9 mouse cellular contexts compared by ENCODE assay signal in the genomic region with DNA sequence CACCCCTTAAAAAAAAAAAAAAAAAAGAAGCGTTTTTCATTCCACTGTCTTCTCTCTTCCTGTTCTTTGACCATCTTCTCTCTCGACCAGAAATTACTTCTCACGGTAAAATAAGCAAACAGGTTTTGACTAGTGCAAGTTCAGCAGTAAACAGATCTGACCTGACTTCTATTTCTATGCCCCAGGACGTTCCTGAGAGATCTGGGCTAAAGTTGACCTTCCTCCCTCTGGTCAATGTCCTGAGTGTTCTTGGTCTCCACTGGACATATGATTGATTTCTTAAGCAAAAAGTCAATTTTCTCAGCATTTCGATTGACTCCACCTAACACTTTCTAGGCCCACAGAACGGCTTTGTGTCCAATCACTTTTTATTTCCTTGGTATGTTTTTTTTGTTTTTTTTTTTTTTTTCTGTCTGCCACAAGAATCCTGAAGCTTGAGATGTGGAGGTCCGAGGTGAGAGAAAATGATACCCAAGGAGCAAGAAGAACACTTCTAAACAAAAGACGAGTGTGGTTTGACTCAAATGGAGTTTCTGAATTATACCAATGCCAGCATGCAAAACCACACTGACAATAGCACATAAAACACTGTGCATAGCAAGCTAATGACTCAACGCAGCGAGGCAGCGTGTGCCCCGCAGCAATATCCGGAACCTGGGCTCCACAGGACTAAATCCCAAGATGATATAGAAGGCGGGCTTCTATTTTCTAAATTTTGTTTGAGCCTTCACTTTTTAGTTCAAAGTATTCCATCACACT.
DNase-seq lines count a peak whose midpoint lies in the region; ATAC-seq and TF ChIP-seq lines count a peak whose summit lies in the region.
"Had no signal": no experiment of that assay in that cellular context is flagged by ENCODE, and none has a peak within 500 bp of the region (broad histone marks: within the 10 kb centered on the region; RNA-seq: fewer than 3 reads in every experiment).

No protein-coding gene starts in this region.

- DNase-seq in layer of hippocampus, adult 2 months (ENCODE audit: low spot score in 2 of 2): no peak
- DNase-seq in layer of hippocampus, postnatal 36 days: no peak
- peak; percentile 41 to 57 for DNase-seq in adrenal gland, postnatal 36 days
- DNase-seq in midbrain, embryonic 10.5 days (ENCODE audit: low spot score): no peak
- no peak for DNase-seq in left cerebral cortex, postnatal 25 days (ENCODE audit: low spot score in 2 of 2)
- DNase-seq in thymus, postnatal 14 days: no peak

- intact Hi-C loops in left cerebral cortex, postnatal 25 days (cut with DNase I): no loop called here

- no peaks in the 10 kb centered on the region for H3K9me3 ChIP-seq in intestine, postnatal 0 days (ENCODE audit: control insufficient read depth)
- H3K9me3 ChIP-seq in neural tube, embryonic 14.5 days (ENCODE audit: control insufficient read depth, low read length): no peaks in the 10 kb centered on the region
- H3K9me3 ChIP-seq in midbrain, embryonic 10.5 days (replicated peaks): no peaks in the 10 kb centered on the region

- peak overlapping the region; percentile 32; the same call in 1 of the 2 replicates for H3K27ac ChIP-seq in layer of hippocampus, adult 2 months
- H3K27ac ChIP-seq in intestine, postnatal 0 days (ENCODE audit: low read depth, low read length): no peak overlapping the region
- H3K27ac ChIP-seq in neural tube, embryonic 14.5 days (ENCODE audit: low read depth, low read length): no peak overlapping the region
- H3K27ac ChIP-seq in midbrain, embryonic 10.5 days (replicated peaks): no peak overlapping the region
- H3K27ac ChIP-seq: macrophage had no signal

- no peaks in the 10 kb centered on the region for H3K36me3 ChIP-seq in intestine, postnatal 0 days (ENCODE audit: control insufficient read depth, insufficient read depth)
- no peaks in the 10 kb centered on the region for H3K36me3 ChIP-seq in neural tube, embryonic 14.5 days (ENCODE audit: control insufficient read depth, insufficient read depth, low read length)
- H3K36me3 ChIP-seq in midbrain, embryonic 10.5 days: peaks cover 6% of the 10 kb centered on the region

- no peaks in the 10 kb centered on the region for H3K27me3 ChIP-seq in intestine, postnatal 0 days (replicated peaks; ENCODE audit: control insufficient read depth, insufficient read depth, low read length)
- no peaks in the 10 kb centered on the region; the same call in 1 of the 2 replicates for H3K27me3 ChIP-seq in neural tube, embryonic 14.5 days (ENCODE audit: control insufficient read depth, insufficient read depth, low read length)
- no peaks in the 10 kb centered on the region; the same call in 1 of the 2 replicates for H3K27me3 ChIP-seq in midbrain, embryonic 10.5 days (ENCODE audit: low read depth, poor library complexity, severe bottlenecking)

- peak overlapping the region; percentile 43; the same call in 1 of the 2 replicates for H3K4me2 ChIP-seq in intestine, postnatal 0 days (replicated peaks; ENCODE audit: low read depth)
- H3K4me2 ChIP-seq in neural tube, embryonic 14.5 days (ENCODE audit: low read depth, low read length): peak overlapping the region; percentile 11; the same call in 1 of the 2 replicates

- TF ChIP-seq CTCF in layer of hippocampus, adult 2 months (conservative IDR thresholded peaks at IDR 0.05): no peak
- no peak for TF ChIP-seq CTCF in intestine, postnatal 0 days (IDR thresholded peaks at IDR 0.05; ENCODE audit: low read depth)

- no peak overlapping the region for H3K4me3 ChIP-seq in layer of hippocampus, adult 2 months
- H3K4me3 ChIP-seq in intestine, postnatal 0 days (ENCODE audit: low read depth, low read length): no peak overlapping the region
- H3K4me3 ChIP-seq in neural tube, embryonic 14.5 days (ENCODE audit: low read depth, low read length): no peak overlapping the region
- H3K4me3 ChIP-seq in midbrain, embryonic 10.5 days: no peak overlapping the region

- 44% methylated on average over 14 of the region's 14 CpGs for WGBS in intestine, postnatal 0 days
- 24% methylated on average over 14 of the region's 14 CpGs for WGBS in neural tube, embryonic 14.5 days
- WGBS in midbrain, embryonic 10.5 days: 82% methylated on average over 14 of the region's 14 CpGs

- H3K9ac ChIP-seq in intestine, postnatal 0 days (ENCODE audit: low read depth, low read length): no peak overlapping the region
- no peak overlapping the region for H3K9ac ChIP-seq in neural tube, embryonic 14.5 days (replicated peaks; ENCODE audit: low read depth, low read length)

- 0 out of 2 replicates have a peak, but pooled peaks cover 3% of the 10 kb centered on the region for H3K4me1 ChIP-seq in intestine, postnatal 0 days (replicated peaks; ENCODE audit: control insufficient read depth, insufficient read depth, low read length)
- peaks cover 20% of the 10 kb centered on the region; the same call in 1 of the 2 replicates for H3K4me1 ChIP-seq in neural tube, embryonic 14.5 days (ENCODE audit: control insufficient read depth, insufficient read depth, low read length)
- H3K4me1 ChIP-seq in midbrain, embryonic 10.5 days: no peaks in the 10 kb centered on the region

- no peak for ATAC-seq in intestine, postnatal 0 days
- no peak for ATAC-seq in neural tube, embryonic 14.5 days (ENCODE audit: low read depth)

Comparison
In these comparisons a context has a peak if more than half of its experiments do, and no peak if none do; other contexts are left out.
1. DNase-seq: peak in adrenal gland, postnatal 36 days (2 of 2); none in layer of hippocampus, adult 2 months (0 of 2), layer of hippocampus, postnatal 36 days (0 of 2), midbrain, embryonic 10.5 days (single experiment), left cerebral cortex, postnatal 25 days (0 of 2) and thymus, postnatal 14 days (single experiment).